14 mouse cellular contexts compared by ENCODE assay signal in genomic region chr3:105005561-105006065, GRCm38 (mm10). TPM values are rescaled to one million over a fixed set of nuclear protein-coding genes. Genes with fewer than 3 reads are reported as not detected.
"Had no signal": no experiment of that assay in that cellular context is flagged by ENCODE, and none has a peak within 500 bp of the region (broad histone marks: within the 10 kb centered on the region; RNA-seq: fewer than 3 reads in every experiment).

No protein-coding gene starts in this region.

- DNase-seq: kidney, adult 18-20 months; kidney, postnatal 25 days; liver; liver, embryonic 13.5 days; liver, postnatal 0 days; lung, postnatal 36 days; thymus, adult 2 months; thymus, postnatal 25 days had no signal

- H3K27ac ChIP-seq: intestine, embryonic 15.5 days; limb, embryonic 12.5 days; liver, embryonic 13.5 days; stomach, postnatal 0 days had no signal

- H3K4me3 ChIP-seq: intestine, embryonic 15.5 days; limb, embryonic 12.5 days; liver, embryonic 13.5 days; lung, embryonic 15.5 days; midbrain, embryonic 13.5 days had no signal

RNA-seq across cellular contexts. Expression of gene Wnt2b, which starts 43.9 kb away (rescaled TPM):
- total RNA-seq: megakaryocyte progenitor cell, adult 5-6 weeks had no signal
